Mouse (Mus musculus): ENCODE results near the gene Sec22a.
A peak's percentile ranks its signal among the peaks of the same experiment; 100 is the strongest.

Gene Sec22a

GRCm38 (mm10) chr16:35363150-35364062 lies at the start of gene Sec22a:
Gene Sec22a, minus strand, starts transcription at chr16:35363918.
- peak; percentile 86 for DNase-seq (ENCODE audit: low read depth)

GRCm38 (mm10) chr16:35406706-35407105 lies 43.0 kb upstream of the Sec22a start:
- DNase-seq (ENCODE audit: low read depth): no peak

DNA sequence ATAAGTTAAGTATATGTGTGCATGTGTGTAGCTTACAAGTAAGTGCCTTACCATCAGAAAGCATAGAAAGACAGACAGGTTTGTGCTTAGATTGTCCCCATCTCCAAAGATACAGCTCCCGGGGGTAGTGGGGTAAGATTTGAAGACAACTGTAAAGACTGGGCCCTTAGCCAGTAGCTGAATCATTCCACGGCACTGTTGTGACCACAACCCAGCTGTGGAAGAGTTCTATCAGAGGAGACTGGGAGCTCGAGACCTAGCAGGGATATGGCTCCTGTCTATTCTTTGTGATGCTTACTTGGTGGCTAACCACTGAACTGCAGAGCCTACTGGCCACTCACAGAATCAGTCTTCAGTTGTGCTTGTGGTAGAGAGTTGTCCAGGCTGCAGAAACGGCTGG lies 42.4 kb upstream of the Sec22a start:
- no peak for DNase-seq (ENCODE audit: low read depth)

DNA sequence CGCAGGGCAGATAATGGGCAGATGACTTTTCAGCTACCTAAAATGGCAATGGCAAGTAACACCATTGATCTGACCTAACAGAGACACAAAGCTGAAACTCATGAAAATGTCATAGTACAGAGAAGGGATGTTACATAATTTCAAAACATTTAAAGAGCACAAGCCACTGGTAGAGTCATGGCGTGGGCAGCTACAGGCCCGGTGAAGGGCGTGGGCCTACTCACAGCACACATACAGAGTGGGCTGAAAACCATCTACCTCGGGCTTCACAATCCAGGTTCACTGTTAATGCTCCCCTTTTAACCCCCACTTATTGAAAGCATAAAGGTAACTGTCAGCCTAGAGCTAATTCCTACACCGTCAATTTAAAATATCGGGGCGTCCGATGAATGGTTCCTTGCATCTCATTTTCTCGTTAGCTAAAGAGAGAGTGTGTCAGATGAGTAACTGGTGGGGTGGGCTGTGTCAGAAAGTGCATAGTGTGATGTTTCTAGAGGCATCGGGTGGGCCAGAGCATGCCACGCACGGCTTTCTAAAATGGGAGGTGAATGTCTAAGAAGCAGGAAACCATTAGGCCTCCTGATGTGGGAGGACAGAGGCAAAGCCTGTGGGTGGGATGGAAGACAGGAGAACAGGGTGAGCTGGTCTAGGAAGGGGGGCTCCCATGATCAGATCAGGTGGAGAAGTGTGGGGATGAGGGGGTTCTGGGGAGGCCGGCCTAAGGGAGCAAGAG lies 41.8 kb upstream of the Sec22a start:
- no peak for DNase-seq (ENCODE audit: low read depth)

GRCm38 (mm10) chr16:35404864-35405263 lies 41.1 kb upstream of the Sec22a start:
- no peak for DNase-seq (ENCODE audit: low read depth)

GRCm38 (mm10) chr16:35403891-35404290 lies 40.2 kb upstream of the Sec22a start:
- DNase-seq (ENCODE audit: low read depth): no peak

DNA sequence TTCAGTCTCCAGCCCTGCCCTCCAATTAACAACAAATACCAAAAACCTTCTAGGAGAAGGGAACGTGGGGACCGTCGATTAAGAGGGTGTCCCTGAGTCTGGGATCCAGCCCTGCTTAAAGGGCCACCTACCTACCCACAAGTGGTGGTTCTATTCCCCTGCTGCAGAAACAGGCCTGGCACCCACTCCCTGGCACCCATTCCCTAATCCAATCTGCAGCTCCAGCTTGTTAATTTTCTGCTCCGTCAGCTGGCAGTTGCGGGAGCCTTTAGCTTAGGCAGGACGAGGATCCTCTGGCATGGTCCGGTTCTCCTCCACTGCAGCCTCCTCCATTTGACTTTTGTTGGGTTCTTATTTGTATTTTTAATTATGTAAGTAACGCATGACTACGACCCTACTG lies 39.6 kb upstream of the Sec22a start:
- DNase-seq (ENCODE audit: low read depth): no peak

DNA sequence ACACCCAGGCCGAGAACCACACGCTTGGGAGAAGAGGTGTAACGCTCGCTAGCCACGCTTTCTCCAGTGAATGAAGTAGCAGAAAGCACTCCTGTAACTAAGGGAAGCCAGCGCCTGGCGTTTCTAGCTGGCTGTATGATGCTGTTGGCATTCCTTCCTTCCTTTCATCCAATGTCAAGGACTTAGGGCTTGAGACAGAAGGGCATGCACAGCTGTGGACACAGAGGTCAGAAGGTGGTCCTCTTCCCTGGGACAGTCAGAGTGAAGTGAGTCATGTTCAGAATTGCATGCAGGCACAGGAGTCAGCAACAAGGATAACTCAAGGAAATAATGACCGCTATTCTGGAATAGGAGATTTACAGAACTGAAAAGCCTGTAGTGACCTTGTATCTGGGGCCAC lies 29.1 kb upstream of the Sec22a start:
- no peak for DNase-seq (ENCODE audit: low read depth)

- no peak for DNase-seq (ENCODE audit: low read depth)
Measured at GRCm38 (mm10) chr16:35385654-35386053, 21.9 kb upstream of the Sec22a start.

GRCm38 (mm10) chr16:35380048-35380447 lies 16.3 kb upstream of the Sec22a start:
- no peak for DNase-seq (ENCODE audit: low read depth)

GRCm38 (mm10) chr16:35379344-35379743 lies 15.6 kb upstream of the Sec22a start:
- DNase-seq (ENCODE audit: low read depth): no peak

DNA sequence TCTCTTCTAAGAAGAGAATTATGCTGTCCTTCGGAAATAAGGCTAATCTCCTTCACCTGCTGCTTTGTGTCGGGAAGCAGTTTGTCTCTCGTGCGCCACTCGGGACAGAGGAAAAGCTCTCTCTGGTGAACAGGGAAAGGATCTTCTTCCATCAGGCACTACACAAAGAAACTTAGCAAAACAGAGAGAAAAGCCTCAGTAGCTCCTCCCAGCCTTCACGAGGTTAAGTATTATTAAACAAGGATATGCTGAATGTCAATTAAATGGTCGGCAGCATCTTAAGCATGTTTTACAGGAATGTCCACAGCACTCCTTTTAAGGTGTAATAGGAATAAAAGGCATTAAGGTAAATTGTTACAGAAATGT lies 328 bp upstream of the Sec22a start:
- DNase-seq (ENCODE audit: low read depth): no peak

DNA sequence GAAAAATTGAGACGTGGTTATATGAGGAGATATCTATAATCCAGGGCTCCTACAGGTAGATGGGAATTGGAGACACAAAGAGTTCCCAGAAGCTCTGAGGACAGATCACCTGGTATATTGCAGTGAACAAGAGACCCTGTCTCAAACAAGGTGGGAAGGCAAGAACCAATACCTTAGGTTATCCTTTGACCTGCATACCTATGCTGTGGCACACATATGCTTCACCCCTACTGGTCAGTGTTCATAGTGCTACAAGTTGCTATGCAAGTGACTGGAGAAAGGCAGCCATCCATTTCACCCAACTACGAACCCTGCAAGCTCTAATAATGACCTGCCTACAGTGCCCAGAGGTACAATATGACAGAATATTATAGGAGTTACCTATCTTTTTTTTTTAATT lies 1.5 kb downstream of the Sec22a start:
- DNase-seq (ENCODE audit: low read depth): no peak

GRCm38 (mm10) chr16:35360593-35360992 lies 3.1 kb downstream of the Sec22a start:
- DNase-seq (ENCODE audit: low read depth): peak; percentile 66

DNA sequence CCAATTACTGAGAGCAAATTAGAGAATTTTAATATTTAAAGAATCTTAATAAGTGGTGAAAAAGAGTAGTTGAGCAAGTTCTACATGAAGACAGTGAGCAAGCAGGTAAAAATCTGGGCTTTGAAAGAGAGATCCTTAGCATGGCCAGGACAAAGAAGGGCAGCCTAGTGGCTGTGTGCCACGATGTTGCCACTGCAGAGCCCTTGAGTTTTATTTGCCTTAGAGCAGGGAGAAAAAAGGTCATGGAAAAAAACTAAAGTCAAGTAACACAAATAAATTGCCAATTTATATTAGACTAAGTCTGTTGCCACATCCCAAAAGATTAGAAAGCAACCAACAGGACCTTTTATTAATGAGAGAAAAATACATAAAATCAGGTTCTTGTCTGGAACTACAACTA lies 6.3 kb downstream of the Sec22a start:
- DNase-seq (ENCODE audit: low read depth): no peak

DNA sequence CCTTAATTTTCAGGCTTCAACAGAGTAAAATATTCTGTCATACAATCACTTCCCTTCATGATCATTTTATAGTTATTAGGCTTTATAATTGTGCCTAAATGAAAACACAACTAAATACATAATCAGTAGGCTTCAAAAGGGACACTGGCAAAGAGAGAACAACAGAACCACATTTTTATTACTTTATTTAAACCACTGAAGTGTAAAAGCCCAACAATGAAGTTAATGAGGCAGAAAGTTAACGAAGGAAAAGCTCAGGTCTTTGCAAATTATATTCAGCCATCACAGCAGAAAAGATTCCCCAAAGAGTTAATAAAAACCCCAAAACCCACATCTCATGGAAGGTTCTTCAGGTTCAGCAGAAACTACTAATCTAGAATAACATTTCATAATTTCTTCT lies 33.3 kb downstream of the Sec22a start:
- DNase-seq (ENCODE audit: low read depth): no peak

- no peak for DNase-seq (ENCODE audit: low read depth)
Measured at GRCm38 (mm10) chr16:35319773-35320172, 43.9 kb downstream of the Sec22a start.

GRCm38 (mm10) chr16:35319335-35319734 lies 44.4 kb downstream of the Sec22a start:
- DNase-seq (ENCODE audit: low read depth): peak; percentile 12

- DNase-seq (ENCODE audit: low read depth): no peak
Measured at GRCm38 (mm10) chr16:35318397-35318796, 45.3 kb downstream of the Sec22a start.

DNA sequence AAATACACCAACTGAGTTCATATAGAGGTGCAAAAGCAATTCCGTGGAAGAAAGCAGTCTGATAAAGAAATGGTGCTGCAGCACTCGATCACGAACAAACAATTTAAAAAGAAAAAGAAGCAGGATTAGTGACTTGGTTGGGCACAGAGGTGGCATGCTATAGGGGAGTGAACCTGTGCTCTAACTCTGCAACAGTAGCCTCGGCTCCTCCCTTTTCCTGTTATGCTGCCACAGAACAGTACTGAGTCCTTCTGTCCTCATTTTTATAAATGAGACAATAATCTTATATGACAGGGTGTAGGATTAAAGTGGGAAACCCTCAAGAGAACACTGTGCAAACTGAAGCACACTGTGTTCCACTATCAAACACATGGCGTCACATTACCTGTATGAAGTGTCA lies 46.3 kb downstream of the Sec22a start:
- no peak for DNase-seq (ENCODE audit: low read depth)

GRCm38 (mm10) chr16:35316856-35317264 lies 46.9 kb downstream of the Sec22a start:
- no peak for DNase-seq (ENCODE audit: low read depth)

DNA sequence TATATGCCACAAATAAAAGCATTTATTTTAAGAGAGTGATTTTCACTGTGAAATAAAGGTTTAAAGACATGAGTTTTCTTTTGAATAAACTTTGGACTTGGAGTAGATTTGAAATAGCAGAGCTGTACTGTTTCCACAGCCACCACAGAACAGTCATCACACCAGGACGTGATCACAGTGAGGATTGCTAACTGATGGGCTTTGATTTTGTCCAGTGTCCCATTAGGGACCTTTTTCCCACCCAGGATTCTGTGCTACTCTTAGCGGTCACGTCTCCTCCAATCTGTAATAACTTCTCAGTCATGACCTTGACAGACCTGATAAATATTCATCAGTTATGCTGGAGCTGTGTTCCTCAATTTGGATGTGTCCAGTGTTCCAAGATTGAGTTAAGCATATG lies 48.2 kb downstream of the Sec22a start:
- no peak for DNase-seq (ENCODE audit: low read depth)

GRCm38 (mm10) chr16:35311586-35311985 lies 52.1 kb downstream of the Sec22a start:
- no peak for DNase-seq (ENCODE audit: low read depth)
